Mouse (Mus musculus) testis, adult 2 months (tissue): ENCODE measurements around the gene Mrpl4.

Experiments
- CTCF ChIP-seq: fragments of 200-500 bp; IDR thresholded peaks from 2 replicates; pipeline ENCODE4 v1.5.1; 2012; ENCODE audit warnings: low read depth, mild to moderate bottlenecking, inconsistent platforms, low read length, moderate library complexity; ENCODE audit not compliant: control insufficient read depth, insufficient read depth, insufficient replicate concordance
- POLR2A ChIP-seq: fragments of 200-500 bp; IDR thresholded peaks from 2 replicates; pipeline ENCODE4 v1.6.1; 2012; ENCODE audit warnings: low read depth, mild to moderate bottlenecking, inconsistent platforms, low read length, moderate library complexity; ENCODE audit not compliant: control insufficient read depth

GRCm38 (mm10) chr9:20973682-20974075 is 28.9 kb upstream of the Mrpl4 start:
- TF ChIP-seq CTCF = no peak
- TF ChIP-seq POLR2A = no peak
